Mouse (Mus musculus): ENCODE data around the gene Rgs13. TPM values are rescaled to one million over a fixed set of nuclear protein-coding genes. Genes with fewer than 3 reads are reported as not detected.

Rgs13 gene
- total RNA-seq (2023) = under 1 TPM; 0.59 to 0.70 TPM

DNA sequence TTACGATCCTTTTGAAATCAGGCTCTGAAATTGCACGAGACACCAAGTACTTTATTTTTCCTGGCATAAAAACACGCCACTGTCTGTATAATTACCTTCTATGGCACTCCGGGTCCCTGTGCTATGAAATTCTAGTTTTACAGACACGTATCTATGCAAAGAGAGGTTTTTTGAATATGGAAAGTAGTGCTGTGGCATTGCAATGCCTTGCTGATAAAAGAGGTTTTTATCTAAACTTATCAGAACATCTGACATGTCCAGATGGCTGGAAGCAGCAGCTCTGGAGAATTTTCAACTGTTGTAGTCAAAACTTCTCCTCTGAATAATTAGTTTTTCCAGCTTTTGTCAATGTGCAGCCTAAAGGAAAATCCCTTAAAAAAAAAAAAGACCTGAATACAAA is at the start of gene Rgs13:
Gene Rgs13, minus strand, starts transcription at position 207 of the 400 bp plus-strand sequence.

Other genes starting within 250 kb of the Rgs13 start
- gene Rgs2, start 173.2 kb downstream of the Rgs13 start, total RNA-seq (2023) = 100 to 1,000 TPM; 420 to 820 TPM
- 100 to 1,000 TPM in 1 of 2 experiments, 10 to 100 TPM in 1; 69.7 to 147 TPM for gene Rgs1, start 71.9 kb upstream of the Rgs13 start, total RNA-seq (2023)